Mouse (Mus musculus): ENCODE data around the gene Ap3b1.
"Not testable (repeated sequence)": the region's sequence is repeated elsewhere in the genome, so short reads cannot be mapped to it uniquely, and the experiment has no call there.

Gene Ap3b1

DNA sequence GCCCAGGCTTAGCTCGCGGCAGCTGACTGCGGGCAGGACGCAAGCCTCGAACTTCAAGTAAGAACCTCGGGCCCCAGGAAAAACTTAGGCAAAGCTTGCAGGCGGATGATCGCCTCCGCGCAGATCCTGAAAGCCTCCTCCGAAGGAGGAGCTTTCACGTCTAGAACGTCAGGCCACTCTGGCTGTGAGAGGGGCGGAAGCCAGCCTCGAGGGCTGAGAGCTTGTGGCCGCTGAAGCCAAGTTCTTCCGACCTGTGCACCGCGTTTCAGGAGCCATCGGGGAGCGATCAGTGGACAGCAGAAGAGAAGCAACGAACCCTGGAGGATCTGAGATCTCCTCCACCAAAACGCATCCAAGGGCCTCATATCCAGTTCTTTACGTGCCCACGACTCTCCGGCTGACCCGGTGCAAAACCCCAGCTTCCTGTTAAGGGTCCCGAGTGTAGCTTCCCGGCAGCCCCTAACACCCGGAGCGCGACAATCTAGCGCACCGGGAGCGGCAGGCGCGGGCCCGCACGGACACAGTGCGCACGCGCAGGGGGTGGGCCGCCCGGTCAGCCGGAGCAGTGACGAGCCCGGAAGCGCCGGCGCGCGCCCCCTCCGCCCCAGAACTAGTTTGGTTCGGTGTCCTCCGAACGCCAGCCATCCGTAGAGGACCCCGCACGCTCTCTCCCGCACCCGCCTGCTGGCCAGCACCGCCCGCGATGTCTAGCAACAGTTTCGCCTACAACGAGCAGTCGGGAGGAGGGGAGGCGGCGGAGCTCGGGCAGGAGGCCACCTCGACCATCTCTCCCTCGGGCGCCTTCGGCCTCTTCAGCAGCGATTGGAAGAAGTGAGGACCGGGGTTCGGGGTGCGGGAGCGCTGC lies at the start of gene Ap3b1:
Gene Ap3b1, plus strand, starts transcription at position 560 of the 865 bp plus-strand sequence.
- DNase-seq (ENCODE audit: low read depth in 1 of 2, low spot score in 2 of 2): peak; percentile 50 to 66

DNA sequence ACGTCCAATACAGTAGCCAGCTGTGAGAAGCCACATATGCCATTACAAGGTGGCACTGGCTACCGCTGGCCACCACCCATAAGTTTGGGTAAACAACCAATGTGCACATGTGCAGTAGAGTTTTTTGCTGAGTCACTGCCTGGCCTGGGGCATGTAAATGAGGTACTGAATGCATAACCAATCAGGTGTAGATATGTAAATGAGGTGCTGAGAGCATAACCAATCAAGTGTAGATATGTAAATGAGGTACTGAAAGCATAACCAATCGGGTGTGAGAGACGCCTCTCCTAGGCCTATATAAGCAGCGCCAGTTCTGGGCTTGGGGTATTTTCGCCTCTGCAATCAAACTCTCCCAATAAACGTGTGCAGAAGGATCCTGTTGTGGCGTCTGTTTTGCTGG lies 45.9 kb upstream of the Ap3b1 start:
- DNase-seq (ENCODE audit: low read depth in 1 of 2, low spot score in 2 of 2): not testable (repeated sequence)

DNA sequence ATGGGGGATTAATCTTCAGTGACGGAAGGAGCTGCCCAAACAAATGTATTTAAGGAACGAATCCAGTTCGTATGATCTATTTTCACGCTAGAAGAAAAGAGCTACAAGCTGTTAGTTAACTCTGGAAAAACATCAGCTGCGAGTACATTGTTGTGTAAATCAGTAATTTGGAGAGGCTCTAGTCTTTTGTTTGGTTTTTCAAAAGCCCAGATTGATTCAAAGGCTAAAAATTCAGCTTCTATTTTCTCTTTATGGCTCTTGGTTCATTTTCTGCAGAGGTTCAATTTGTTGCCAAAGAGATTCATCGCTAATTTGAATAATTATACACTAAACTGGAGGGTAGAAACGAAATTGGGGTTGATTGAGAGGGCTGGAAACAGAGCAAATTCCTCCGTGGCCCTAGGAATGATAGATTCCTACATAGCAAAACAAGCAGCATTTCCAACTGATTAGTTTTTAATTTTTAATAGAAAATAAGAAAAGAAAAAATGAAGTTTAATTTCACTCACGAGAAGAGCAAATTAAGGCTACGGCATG lies 41.7 kb upstream of the Ap3b1 start:
- no peak for DNase-seq (ENCODE audit: low read depth in 1 of 2, low spot score in 2 of 2)

DNA sequence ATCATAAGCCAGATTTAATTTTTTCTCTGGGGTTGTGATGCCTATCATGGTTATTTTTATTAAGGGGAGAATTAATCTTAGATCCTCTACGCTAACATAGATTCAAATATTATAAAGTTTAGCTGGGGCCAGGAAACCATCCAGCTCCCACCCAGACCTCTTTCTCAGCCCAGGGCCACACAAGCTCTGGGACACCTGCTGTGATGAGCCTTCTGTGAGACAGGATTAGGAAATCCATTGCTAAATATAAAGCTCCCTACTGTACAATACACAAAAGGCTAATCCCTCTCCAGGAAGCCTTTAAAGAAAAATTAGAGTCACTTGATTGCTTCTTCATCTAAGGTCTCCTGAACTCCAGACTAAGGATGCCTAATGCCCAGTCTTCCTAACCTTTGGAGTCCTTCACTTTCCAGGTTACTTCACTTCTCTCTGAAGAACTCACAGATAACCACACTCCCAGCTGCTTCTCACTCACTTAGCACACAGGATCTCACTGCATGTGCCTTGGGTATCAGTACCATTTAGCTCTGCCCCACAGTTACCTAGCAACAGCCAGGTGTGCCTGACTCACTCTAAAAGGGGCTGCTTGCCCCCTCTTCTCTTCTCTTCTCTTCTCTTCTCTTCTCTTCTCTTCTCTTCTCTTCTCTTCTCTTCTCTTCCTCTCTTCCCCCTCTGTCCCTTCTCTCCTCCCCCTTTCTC lies 37.5 kb upstream of the Ap3b1 start:
- DNase-seq (ENCODE audit: low read depth in 1 of 2, low spot score in 2 of 2): no peak

DNA sequence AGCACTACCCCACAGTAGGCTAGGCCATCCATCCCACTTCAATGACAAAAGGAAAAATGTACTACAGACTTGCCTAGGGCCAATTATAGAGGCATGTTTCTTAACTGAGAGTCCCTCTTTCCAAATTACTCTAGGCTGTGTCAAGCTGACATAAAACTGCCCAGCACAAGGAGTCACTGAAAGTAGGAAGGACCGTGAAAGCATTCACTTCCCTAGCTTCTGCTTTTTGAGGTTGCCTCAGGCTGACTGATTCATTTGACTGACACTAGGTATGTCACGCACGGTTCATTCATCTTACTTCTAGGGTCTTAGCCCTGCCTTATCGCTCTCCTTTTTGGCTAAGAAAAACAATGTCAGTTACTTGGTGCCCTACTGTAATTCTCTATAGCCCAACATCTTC lies 36.3 kb upstream of the Ap3b1 start:
- DNase-seq (ENCODE audit: low read depth in 1 of 2, low spot score in 2 of 2): peak in 1 of 2 experiments; percentile 7

DNA sequence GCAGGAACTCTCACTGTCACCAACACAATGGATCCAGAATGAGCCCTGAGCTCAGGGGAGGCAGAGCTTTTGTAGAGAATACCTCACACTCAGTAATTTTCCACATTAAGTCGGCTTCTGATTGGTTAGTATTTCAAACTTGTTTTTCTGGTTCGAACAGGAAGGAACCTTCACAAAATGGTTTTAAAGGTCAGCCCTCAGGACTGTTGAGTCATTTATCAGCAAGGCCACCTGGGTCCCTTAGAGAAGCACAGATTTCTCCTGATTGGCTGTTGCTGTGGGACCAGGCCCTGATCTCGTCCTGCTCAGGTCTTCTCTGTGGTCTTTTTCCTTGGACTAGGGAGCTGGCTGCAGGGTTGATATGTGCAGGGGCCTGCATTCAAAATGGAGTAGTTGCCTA lies 30.7 kb upstream of the Ap3b1 start:
- no peak for DNase-seq (ENCODE audit: low read depth in 1 of 2, low spot score in 2 of 2)

DNA sequence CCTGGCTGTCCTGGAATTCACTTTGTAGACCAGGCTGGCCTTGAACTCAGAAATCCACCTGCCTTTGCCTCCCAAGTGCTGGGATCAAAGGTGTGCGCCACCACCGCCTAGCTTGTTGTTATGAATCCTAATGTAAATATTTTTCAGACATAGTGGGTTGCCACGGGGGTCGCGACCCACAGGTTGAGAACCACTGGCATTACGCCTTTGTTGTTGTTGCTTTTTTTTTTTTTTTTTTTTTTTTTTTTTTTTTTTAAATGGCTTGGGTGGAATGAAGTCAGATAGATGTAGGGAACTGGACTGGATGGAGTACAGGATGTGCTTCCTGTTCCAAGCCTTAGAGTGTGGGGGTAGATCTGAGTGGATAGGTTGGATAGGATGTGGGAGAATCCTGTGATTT lies 29.8 kb upstream of the Ap3b1 start:
- not testable (repeated sequence) for DNase-seq (ENCODE audit: low read depth in 1 of 2, low spot score in 2 of 2)

DNA sequence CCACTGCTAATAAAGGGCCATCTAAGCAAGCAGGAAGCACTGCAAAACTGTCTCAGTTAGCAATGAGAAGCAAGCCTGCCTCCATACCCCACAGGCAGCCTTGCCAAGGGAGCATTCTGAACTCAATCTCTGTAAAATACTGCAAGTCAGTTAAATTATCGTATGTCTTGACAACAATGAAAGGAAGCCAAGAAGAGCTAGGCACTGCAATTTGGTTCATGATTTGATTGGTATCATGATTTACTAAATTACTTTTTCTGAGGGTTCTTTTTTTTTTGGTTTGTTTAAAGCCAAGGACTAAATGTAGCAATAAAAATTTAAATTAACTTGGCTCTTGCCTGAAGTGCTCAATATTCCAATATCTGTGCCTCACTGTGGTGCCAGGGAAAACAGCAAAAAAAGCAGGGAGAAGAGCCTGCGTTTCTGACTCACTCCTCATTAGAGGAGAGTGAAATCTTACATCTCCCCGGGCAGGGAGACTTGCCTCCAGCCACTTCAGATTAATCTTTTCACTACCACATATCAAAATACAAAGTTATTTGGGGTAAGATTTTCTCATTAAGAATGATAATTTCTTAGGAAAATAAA lies 28.3 kb upstream of the Ap3b1 start:
- no peak for DNase-seq (ENCODE audit: low read depth in 1 of 2, low spot score in 2 of 2)

DNA sequence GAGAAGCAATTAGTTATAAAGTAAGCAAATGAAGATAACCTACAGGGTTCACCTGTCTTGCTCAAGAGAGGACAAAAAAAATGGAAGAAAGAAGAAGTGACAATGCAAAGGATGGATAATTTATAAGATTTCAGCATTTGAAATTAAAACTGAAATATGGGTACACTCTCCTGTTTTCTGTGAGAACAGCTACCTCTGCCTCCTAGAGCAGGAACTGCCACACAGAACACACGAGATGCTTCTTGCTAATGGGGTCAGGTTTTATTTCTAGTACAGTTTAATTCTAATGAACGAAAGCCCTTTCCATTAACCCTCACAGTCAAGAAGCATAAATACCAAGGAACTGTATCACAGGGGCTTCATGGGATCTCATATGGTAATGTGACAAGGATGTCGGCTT lies 20.4 kb upstream of the Ap3b1 start:
- no peak for DNase-seq (ENCODE audit: low read depth in 1 of 2, low spot score in 2 of 2)

DNA sequence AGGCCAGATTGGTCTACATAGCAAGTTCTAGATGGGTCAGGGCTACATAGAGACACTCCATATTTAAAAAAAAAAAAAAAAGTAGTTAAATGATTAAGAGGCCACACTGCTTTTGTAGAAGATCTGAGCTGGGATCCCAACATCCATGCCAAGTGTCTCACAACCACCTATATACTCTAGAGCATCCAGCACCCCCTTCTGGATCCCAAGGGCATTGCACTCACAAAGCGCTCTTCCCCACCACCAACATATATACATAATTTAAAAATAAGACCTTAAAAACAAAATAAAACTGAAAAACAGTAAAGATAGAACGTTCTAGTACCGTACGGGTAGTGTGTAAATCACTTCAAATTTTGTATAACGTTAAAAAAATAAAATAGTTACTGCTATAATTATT lies 15.6 kb upstream of the Ap3b1 start:
- no peak for DNase-seq (ENCODE audit: low read depth in 1 of 2, low spot score in 2 of 2)

DNA sequence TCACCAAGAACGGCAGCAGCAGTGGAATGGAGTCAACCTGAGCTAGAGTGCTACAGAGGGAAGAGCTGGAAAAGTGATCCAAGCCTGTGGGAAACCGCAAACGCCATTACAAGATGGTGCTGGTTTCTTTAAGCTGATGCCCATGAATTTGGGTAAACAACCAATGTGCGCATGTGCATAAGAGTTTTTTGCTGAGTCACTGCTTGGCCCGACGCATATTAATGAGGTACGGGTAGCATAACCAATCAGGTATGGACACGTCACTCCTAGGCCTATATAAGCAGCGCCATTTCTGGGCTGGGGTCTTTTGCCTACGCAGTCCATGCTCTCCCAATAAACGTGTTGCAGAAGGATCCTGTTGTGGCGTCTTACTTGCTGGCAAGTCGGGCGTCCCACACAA lies 14.2 kb upstream of the Ap3b1 start:
- DNase-seq (ENCODE audit: low read depth in 1 of 2, low spot score in 2 of 2): not testable (repeated sequence)

DNA sequence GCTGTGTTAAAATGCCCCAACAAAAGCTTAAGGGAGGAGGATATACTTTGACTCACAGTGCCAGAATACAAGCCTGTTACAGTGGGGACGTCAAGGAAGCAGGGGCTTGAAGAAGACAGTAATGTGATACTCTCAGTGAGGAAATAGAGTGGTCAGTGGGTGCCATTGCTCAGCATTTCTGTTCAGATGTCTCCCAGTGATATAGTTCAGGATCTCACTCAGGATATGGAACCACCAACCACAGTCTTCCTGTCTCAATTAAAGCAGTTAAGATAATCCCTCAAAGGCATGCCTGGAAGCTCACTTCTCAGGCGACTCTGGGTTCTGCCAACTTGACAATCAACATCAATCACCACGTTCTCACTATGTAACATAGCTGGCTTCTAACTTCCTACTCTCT lies 4.2 kb upstream of the Ap3b1 start:
- DNase-seq (ENCODE audit: low read depth in 1 of 2, low spot score in 2 of 2): no peak

DNA sequence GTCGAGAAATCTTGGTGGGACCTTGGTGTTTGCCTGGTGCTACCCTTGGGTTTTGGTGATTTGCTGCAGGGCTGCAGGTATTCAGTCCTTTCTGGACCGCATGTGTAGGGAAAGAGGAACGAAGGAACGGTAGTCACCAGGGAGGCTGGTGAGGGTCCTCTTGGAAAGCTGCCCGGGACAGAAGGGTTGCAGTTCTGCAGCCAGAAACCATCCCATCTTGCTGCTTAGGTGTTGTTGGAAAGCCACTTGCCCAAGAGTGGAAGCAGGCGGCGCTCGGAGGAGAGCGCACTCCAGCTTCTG lies 709 bp upstream of the Ap3b1 start:
- DNase-seq (ENCODE audit: low read depth in 1 of 2, low spot score in 2 of 2): no peak

DNA sequence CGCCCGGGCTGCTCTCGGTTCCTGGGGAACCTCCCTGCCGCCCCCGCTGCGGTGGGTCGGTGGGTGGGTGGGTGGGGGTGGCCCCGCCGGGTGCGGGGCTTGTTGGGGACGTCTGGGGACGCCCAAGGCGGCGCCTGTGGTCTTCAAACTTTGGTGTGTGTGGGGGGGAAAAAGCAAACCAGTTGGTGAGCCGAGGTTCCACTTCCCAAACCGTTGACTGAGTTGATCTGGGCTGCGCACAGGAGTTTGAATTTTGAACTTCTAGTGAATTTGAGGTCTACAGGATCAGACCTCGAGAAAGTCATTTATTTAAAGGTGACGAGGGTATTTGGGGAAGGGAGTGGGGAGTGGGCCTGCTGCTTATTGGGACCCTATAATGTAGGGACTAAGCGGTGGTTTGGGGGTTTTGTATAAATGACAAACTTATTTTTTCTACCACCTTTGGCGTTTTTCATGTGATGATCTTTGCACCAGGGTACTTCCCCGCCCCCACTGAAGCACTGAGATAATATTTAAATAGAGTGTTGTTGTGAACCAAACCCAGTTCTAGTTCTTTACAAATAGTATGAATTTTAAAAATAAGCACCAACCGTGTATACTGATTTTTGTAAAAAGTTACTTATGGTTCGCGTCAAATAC lies 641 bp downstream of the Ap3b1 start:
- DNase-seq (ENCODE audit: low read depth in 1 of 2, low spot score in 2 of 2): no peak

DNA sequence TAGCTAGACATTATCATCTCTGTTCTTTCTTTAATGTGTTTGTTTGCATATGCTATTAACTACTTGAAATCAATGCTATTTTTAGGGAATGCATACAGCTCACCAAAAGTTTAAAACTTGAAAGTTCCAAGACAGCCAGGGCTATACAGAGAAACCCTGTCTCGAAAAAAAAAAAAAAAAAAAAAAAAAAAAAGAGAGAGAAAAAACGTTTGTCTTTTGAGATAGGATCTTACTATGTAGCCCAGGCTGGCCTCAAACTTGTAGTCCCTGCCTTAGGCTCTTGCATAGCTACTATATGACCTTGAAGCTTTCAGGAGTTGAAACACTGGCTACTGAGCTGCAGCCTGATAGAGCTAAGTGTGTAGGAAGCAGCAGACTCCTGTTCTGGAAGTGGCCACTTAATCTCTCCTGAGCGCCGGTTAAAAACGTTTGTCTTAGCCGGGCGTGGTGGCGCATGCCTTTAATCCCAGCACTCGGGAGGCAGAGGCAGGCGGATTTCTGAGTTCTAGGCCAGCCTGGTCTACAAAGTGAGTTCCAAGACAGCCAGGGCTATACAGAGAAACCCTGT lies 2.3 kb downstream of the Ap3b1 start:
- not testable (repeated sequence) for DNase-seq (ENCODE audit: low read depth in 1 of 2, low spot score in 2 of 2)

DNA sequence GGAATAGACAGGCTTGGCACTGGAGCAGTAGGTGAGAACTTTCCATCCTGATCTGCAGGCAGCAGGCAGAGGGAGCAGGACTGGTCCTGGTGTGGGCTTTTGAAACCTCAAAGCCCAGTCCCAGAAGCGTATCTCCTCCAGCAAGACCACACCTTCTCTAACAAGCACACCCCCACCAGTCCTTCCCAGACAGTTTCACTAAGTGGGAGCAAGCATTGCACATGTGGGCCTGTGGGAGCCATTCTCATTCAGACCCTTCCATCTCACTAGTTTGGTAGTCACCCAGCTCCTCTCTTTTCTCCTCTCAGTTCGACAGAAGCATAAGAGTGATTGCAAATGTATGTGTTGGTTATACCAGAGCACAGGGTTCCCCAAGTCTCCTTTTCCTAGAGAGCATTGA lies 5.6 kb downstream of the Ap3b1 start:
- no peak for DNase-seq (ENCODE audit: low read depth in 1 of 2, low spot score in 2 of 2)

DNA sequence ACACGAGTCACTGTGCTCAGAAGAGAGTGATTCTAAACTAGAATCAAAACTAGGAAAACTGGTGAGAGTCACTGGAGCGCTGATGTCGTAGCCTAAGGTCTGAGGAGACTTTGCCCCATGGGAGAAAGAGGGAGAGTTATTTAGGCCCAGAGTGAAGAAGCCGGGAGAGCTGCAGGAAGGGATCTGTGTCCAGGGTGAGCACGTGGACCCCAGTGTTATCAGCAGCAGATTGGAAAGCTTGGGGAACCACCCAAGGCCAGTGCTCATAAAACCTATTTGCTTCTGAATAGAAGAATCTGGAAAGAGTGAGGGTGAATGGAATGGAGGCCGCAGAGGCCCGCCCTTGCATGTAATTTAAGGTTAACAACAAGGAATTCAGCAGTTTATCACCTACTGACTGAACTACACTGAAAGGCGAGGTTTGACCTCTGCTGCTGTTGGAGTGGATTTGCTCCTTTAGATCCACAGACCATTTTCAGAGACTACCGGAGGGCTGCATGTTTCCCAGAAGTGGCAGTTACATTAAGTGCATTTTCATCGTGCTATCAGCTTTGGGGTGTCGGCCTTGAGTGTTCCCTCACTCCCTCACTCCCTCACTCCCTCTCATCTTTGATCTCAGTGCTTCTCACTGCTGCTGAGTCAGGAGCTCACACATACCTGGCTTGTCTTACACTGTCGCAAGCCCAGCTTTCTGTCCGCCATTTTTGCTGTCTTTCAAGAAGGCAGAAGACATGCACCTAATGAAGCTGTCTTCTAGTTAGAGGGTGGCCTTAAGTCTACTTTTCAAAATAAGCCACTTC lies 6.5 kb downstream of the Ap3b1 start:
- DNase-seq (ENCODE audit: low read depth in 1 of 2, low spot score in 2 of 2): no peak

DNA sequence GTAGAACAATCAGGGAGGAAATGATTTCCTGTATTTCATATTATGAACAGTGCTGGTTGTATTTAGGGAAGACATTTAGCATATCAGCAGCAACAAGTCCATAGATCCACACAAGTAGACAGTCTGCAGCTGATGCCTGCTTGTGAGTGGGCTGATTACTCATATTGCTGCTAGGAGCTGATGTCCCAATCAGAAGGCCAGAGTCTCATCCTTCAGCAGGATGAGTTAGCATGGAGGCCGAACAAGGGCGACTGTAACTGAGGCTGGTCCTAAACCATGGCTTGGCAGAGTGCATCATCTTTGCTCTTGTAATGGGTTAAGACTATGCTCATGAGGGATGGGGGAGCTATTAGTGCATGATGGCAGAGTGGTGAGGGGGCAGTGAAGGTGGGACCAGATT lies 9.1 kb downstream of the Ap3b1 start:
- DNase-seq (ENCODE audit: low read depth in 1 of 2, low spot score in 2 of 2): no peak

DNA sequence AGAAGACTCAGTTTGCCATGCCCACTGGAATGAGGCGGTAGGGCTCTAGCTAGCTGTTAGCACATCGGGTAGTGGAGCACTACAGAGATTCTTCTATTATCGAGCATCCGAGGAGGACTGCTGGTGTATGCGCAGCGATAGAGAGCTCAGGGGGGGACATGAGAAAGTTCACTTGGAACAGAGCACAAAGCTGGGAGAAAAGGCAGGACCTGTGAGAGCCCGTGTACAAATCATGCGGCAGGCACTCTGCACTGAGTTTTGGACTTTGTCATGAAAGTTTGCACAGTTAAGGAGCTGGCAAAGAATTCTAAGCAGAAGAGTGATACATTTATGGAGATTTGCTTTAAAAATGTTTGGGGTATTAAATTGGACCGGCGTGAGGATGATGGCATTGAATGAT lies 11.8 kb downstream of the Ap3b1 start:
- no peak for DNase-seq (ENCODE audit: low read depth in 1 of 2, low spot score in 2 of 2)

DNA sequence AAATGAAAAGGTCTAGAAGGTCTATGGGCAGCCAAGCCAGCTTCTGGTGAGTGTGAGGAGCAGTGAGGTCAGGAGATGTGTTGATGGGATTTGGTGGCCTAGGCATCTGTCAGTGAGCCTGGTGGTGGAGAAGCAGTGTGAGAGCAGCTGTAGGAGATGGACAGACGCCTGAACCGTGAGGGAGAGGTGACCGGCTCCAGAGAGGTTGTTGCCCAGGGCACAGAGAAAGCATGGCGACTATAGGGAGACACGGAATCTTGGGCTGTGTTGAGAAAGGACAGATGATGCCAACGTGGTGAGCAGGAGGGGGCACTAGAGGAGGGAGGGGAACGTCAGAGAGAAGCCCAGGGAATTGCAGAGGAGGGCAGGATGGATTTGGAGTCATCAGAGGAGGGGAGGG lies 13.3 kb downstream of the Ap3b1 start:
- no peak for DNase-seq (ENCODE audit: low read depth in 1 of 2, low spot score in 2 of 2)

DNA sequence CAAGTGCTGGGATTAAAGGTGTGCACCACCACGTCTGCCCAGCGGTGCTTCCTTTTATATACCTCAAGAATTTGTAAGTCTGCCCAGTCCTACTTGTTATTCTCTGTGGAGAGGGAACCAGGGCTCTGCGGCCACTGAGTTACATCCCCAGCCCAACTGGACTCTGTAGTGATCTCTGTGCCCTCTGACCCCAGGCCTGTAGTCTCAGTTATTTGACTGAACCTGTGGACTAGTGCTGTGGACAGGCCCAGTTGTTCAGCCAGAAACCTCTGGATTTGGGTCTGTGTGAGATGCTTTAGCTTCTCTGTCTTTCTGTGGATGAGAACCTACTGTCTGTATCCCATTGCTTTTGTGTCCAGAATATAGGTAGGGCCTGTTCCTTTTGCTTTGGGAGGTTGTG lies 15.4 kb downstream of the Ap3b1 start:
- no peak for DNase-seq (ENCODE audit: low read depth in 1 of 2, low spot score in 2 of 2)
